Mouse (Mus musculus) limb, embryonic 13.5 days (tissue): ENCODE data around the gene Sord. TPM values are rescaled to one million over a fixed set of nuclear protein-coding genes. Genes with fewer than 3 reads are reported as not detected.
A peak's percentile ranks its signal among the peaks of the same experiment; 100 is the strongest.

ENCODE experiments used
- ATAC-seq: fragments of 200-750 bp; cut with Nextera tagmentation; 2 replicates; pipeline ENCODE4 v1.8.0; 2017; ENCODE audit warnings: low read depth, moderate number of reproducible peaks, moderate TSS enrichment; ENCODE audit not compliant: low FRiP score
- H3K27ac ChIP-seq: fragments of 300-500 bp; sonication (generic); 2 replicates; pipeline ENCODE4 v1.5.1; 2015; ENCODE audit warnings: inconsistent platforms, mild to moderate bottlenecking, moderate library complexity
- H3K27me3 ChIP-seq: fragments of 300-500 bp; sonication (generic); 2 replicates; pipeline ENCODE4 v1.6.1; 2015; ENCODE audit warnings: mild to moderate bottlenecking, inconsistent platforms
- H3K36me3 ChIP-seq: fragments of 300-500 bp; sonication (generic); 2 replicates; pipeline ENCODE4 v1.6.1; 2015; ENCODE audit warnings: inconsistent platforms, mild to moderate bottlenecking, moderate library complexity
- H3K4me1 ChIP-seq: fragments of 300-500 bp; sonication (generic); 2 replicates; pipeline ENCODE4 v1.6.1; 2015; ENCODE audit warnings: inconsistent platforms
- H3K4me2 ChIP-seq: fragments of 300-500 bp; sonication (generic); replicated peaks from 2 replicates; pipeline ENCODE4 v1.6.1; 2015; ENCODE audit warnings: inconsistent platforms, mild to moderate bottlenecking, moderate library complexity
- H3K4me3 ChIP-seq: fragments of 300-500 bp; sonication (generic); 2 replicates; pipeline ENCODE4 v1.5.1; 2015; ENCODE audit warnings: moderate library complexity, mild to moderate bottlenecking, inconsistent platforms
- H3K9ac ChIP-seq: fragments of 300-500 bp; sonication (generic); 2 replicates; pipeline ENCODE4 v1.6.1; 2015; ENCODE audit warnings: mild to moderate bottlenecking, inconsistent platforms
- H3K9me3 ChIP-seq: fragments of 300-500 bp; sonication (generic); 2 replicates; pipeline ENCODE4 v1.6.1; 2016; ENCODE audit warnings: inconsistent platforms
- WGBS: fragments of 180-500 bp; shearing (Covaris S2); methylation state at CpG from one replicate; pipeline ENCODE4 v1.1.7; 2015; 5-methylcytosine and 5-hydroxymethylcytosine counted together
- polyA plus RNA-seq: library from polyadenylated mRNA; unstranded; fragments of >200 nt; fragmentation: Nextera tagmentation; extraction: Ambion mirVana; gene quantifications from 2 replicates; pipeline ENCODE4 v1.2.1, GENCODE M21; 2015

Gene Sord
- polyA plus RNA-seq, 1 experiment from 2014 or later = 22.9 TPM

- H3K27me3 ChIP-seq = no peaks in the 10 kb centered on the region
- no peak overlapping the region for H3K4me3 ChIP-seq
- no peaks in the 10 kb centered on the region for H3K36me3 ChIP-seq
- no peak overlapping the region for H3K9ac ChIP-seq
- H3K9me3 ChIP-seq = no peaks in the 10 kb centered on the region
- no peak overlapping the region for H3K27ac ChIP-seq
- H3K4me1 ChIP-seq = no peaks in the 10 kb centered on the region
- no peak overlapping the region for H3K4me2 ChIP-seq
- 9% methylated on average over 3 of the region's 3 CpGs for WGBS
- ATAC-seq = peak; percentile 35; the same call in 1 of the 2 replicates
These were observed 9.2 kb downstream of the Sord start for GRCm38 (mm10) chr2:122243671-122244131.

DNA sequence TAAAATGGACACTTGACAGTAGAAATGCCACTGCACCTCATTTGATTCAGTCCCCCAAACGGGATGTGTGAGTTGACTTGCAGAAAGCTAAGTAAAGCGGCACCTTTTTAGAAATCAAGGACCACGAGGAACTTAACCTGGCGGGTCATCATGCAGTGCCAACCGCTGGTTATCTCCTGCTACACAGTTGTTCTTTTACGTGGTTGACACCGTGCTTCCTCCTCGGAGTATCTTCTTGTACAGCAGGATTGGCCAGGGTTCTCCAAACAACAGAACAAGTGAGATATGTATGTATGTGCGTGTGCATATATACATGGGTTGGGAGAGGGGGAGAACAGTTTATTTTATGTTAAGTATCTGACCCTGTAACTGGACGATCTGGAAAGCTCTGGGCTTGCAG is 13.2 kb downstream of the Sord start:
- Histone ChIP-seq H3K27ac (no peak overlapping the region), H3K4me1 (no peaks in the 10 kb centered on the region), H3K9ac (no peak overlapping the region), H3K36me3 (no peaks in the 10 kb centered on the region), H3K4me3 (no peak overlapping the region), H3K9me3 (no peaks in the 10 kb centered on the region), H3K27me3 (no peaks in the 10 kb centered on the region), H3K4me2 (no peak overlapping the region)
- ATAC-seq = no peak
- 88% methylated on average over 10 of the region's 10 CpGs for WGBS

DNA sequence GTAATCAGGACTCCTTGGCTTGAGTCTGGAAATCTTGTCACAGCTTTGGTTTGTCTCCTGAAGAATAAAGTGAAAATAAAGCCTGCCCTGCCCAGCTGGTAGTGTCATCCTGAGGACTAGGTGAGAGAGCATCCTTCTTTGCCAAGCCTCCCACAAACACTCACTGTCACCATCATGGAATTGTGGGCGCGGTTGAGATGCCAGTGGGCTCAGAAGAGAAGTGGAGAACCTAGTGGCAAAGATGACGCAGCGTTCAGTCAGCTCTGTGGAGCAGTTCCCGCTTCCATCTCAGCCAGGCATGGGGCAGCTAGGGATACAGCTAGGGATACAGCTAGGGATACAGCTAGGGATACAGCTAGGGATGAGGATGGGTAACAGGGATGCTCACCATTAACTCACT is 21.4 kb downstream of the Sord start:
- no peak for ATAC-seq
- Histone ChIP-seq H3K4me1 (no peaks in the 10 kb centered on the region), H3K36me3 (0 out of 2 replicates have a peak, but pooled peaks cover 3% of the 10 kb centered on the region), H3K4me3 (no peak overlapping the region), H3K27me3 (no peaks in the 10 kb centered on the region), H3K9ac (no peak overlapping the region), H3K9me3 (no peaks in the 10 kb centered on the region), H3K27ac (no peak overlapping the region), H3K4me2 (no peak overlapping the region)
- WGBS = 94% methylated on average over 5 of the region's 5 CpGs

- 86% methylated on average over 5 of the region's 5 CpGs for WGBS
- 0 out of 2 replicates have a peak, but pooled peaks cover 3% of the 10 kb centered on the region for H3K36me3 ChIP-seq
- H3K27me3 ChIP-seq = no peaks in the 10 kb centered on the region
- H3K4me3 ChIP-seq = no peak overlapping the region
- H3K4me1 ChIP-seq = peaks cover 9% of the 10 kb centered on the region
- ATAC-seq = no peak
- H3K9ac ChIP-seq = no peak overlapping the region
- H3K27ac ChIP-seq = no peak overlapping the region
- H3K4me2 ChIP-seq = no peak overlapping the region
- no peaks in the 10 kb centered on the region for H3K9me3 ChIP-seq
These were observed 26.2 kb downstream of the Sord start for GRCm38 (mm10) chr2:122260729-122261128.

DNA sequence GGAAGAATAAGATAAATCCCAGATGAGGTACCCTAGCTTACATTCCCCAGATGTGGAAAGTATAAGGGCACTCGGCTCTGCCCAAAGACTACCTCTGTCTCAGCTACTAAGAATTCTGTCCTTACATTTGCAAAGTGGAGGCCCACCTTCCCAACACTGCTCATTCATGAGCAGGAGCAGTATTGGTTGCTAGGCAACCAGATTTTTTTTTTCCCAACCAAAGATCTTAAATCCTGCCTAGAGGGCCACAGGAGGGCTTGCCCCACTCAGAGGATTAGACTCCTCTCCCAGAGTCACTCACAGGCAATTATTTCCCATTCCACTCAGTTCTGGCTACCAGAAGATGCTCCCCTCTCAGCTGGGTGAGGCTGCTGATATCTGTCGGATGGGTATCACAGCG is 30.1 kb downstream of the Sord start:
- Histone ChIP-seq H3K9ac (no peak overlapping the region), H3K4me3 (no peak overlapping the region), H3K27ac (no peak overlapping the region), H3K36me3 (no peaks in the 10 kb centered on the region), H3K4me1 (peaks cover 9% of the 10 kb centered on the region), H3K27me3 (no peaks in the 10 kb centered on the region), H3K9me3 (no peaks in the 10 kb centered on the region), H3K4me2 (no peak overlapping the region)
- peak; percentile 57; the same call in 1 of the 2 replicates for ATAC-seq
- 72% methylated on average over 3 of the region's 3 CpGs for WGBS

DNA sequence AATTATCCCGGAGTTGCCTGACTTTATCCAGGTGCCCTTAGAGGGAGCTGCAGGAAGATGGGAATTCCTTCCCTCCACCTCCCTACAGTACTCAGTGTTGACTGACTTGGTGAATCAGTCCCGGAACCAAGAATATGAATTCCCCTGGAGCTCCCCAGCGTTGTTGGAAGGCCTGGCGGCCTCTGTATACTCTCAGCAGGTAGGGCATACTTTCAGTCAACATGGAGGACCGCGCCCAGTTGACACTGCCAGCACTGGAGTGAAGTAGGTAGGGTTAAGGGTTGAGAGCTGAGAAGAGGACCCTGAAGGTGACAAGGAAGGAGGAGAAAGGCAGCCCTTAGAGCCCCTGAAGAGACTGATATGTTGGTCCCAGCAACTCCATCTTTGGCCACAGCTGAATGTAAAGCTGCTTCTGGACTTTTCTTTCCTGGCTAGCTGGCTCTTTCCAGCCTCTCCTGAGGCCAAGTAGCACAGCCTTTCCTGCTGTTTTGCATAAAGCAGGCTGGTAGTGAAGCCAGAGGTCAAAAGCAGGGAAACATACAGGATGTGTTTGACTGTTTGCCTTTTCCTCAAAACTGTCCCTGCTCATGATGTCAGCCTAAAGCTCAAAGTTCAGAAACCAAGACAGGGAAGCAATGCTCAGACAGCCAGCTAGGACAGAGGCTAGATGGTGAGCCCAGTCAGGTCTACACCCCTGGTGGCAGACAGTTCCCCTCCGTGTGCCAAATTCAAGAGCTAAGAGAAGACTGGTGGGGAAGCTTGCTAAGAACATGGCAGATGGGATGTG is 32.1 kb downstream of the Sord start:
- Histone ChIP-seq H3K27ac (no peak overlapping the region), H3K4me3 (no peak overlapping the region), H3K9ac (no peak overlapping the region), H3K9me3 (no peaks in the 10 kb centered on the region), H3K27me3 (no peaks in the 10 kb centered on the region), H3K4me1 (peaks cover 9% of the 10 kb centered on the region), H3K36me3 (no peaks in the 10 kb centered on the region), H3K4me2 (no peak overlapping the region)
- 88% methylated on average over 7 of the region's 7 CpGs for WGBS
- no peak for ATAC-seq

- H3K4me3 ChIP-seq = no peak overlapping the region
- no peak overlapping the region for H3K4me2 ChIP-seq
- no peak overlapping the region for H3K9ac ChIP-seq
- H3K9me3 ChIP-seq = peaks cover 4% of the 10 kb centered on the region; the same call in 1 of the 2 replicates
- H3K4me1 ChIP-seq = no peaks in the 10 kb centered on the region
- no peak overlapping the region for H3K27ac ChIP-seq
- ATAC-seq = no peak
- H3K27me3 ChIP-seq = no peaks in the 10 kb centered on the region
- 86% methylated on average over 3 of the region's 3 CpGs for WGBS
- H3K36me3 ChIP-seq = no peaks in the 10 kb centered on the region
These were observed 44.2 kb downstream of the Sord start for GRCm38 (mm10) chr2:122278769-122279168.

DNA sequence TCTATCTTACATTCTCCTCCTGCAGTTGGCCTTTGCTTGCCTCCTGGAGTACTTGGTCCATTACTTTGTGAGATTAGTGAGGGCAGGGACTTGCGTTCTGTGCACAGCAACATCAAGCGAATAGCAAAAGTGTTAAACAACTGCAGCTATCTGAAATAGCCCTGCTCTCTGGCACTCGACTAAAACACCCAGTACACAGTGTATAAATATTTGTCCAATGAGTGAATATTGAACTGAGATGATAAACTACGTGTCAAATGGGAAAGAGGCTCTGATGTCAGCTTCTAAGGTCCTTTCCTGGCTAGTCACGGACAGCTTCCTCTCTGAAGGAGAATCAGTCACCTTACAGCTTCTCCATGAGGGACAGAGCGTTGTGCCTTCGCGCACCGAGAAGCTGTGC is 49.5 kb downstream of the Sord start:
- H3K9me3 ChIP-seq = peaks cover 4% of the 10 kb centered on the region; the same call in 1 of the 2 replicates

GRCm38 (mm10) chr2:122286137-122286536 is 51.6 kb downstream of the Sord start:
- Histone ChIP-seq H3K27ac (no peak overlapping the region), H3K4me2 (no peak overlapping the region), H3K4me3 (no peak overlapping the region), H3K36me3 (no peaks in the 10 kb centered on the region), H3K9me3 (peaks cover 4% of the 10 kb centered on the region; the same call in 1 of the 2 replicates), H3K9ac (no peak overlapping the region; the same call in 1 of the 2 replicates), H3K4me1 (no peaks in the 10 kb centered on the region), H3K27me3 (0 out of 2 replicates have a peak, but pooled peaks cover 6% of the 10 kb centered on the region)
- WGBS = 68% methylated on average over 7 of the region's 7 CpGs
- no peak for ATAC-seq

More for the DNA sequence above, 49.5 kb downstream of the Sord start:
- no peak overlapping the region for H3K9ac ChIP-seq
- no peak overlapping the region for H3K4me3 ChIP-seq
- no peak overlapping the region for H3K4me2 ChIP-seq
- 0 out of 2 replicates have a peak, but pooled peaks cover 3% of the 10 kb centered on the region for H3K27me3 ChIP-seq
- no peak overlapping the region for H3K27ac ChIP-seq
- no peaks in the 10 kb centered on the region for H3K4me1 ChIP-seq
- ATAC-seq = no peak
- no peaks in the 10 kb centered on the region for H3K36me3 ChIP-seq
- WGBS = 83% methylated on average over 9 of the region's 9 CpGs

DNA sequence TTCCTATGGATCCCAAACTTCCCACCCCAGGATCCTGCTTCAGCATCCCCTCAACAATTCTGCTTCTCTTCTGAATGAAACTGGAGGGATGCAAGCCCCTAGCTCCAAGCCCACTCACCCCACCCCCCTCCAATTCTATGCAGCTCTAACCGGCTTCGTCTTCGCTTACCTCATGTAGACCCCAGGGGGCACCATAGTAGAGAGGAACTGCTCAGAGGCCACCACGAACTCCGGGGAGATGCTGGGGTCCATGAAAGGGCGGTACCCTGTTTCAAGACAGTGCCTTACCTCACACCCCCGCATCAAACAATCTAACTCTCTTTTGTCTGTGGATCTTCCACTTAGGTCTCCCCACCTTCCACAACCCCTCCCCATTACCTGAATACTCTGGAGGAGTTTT is 60.4 kb downstream of the Sord start:
- Histone ChIP-seq H3K4me1 (peaks cover 26% of the 10 kb centered on the region), H3K4me3 (no peak overlapping the region), H3K27ac (no peak overlapping the region), H3K9me3 (no peaks in the 10 kb centered on the region), H3K9ac (no peak overlapping the region), H3K4me2 (no peak overlapping the region), H3K36me3 (no peaks in the 10 kb centered on the region), H3K27me3 (peaks cover 85% of the 10 kb centered on the region)
- ATAC-seq = no peak
- 4% methylated on average over 7 of the region's 7 CpGs for WGBS

GRCm38 (mm10) chr2:122297271-122298095 is 62.9 kb downstream of the Sord start:
- WGBS = 1% methylated on average over 35 of the region's 35 CpGs

GRCm38 (mm10) chr2:122298096-122298499 is 63.5 kb downstream of the Sord start, which contains the start of gene Duox2:
Gene Duox2 (minus strand): TSS chr2:122298449.
- Histone ChIP-seq H3K27me3 (peaks cover 99% of the 10 kb centered on the region), H3K36me3 (no peaks in the 10 kb centered on the region), H3K27ac (no peak within 1 kb of the TSS), H3K4me2 (peak within 1 kb of the TSS; percentile 59), H3K4me3 (peak within 1 kb of the TSS; percentile 35), H3K9me3 (no peaks in the 10 kb centered on the region), H3K4me1 (peaks cover 40% of the 10 kb centered on the region), H3K9ac (peak within 1 kb of the TSS; percentile 13; the same call in 1 of the 2 replicates)
- WGBS = 5% methylated on average over 13 of the region's 13 CpGs
- ATAC-seq = no peak

More at GRCm38 (mm10) chr2:122297271-122298095, 62.9 kb downstream of the Sord start:
- no peak overlapping the region for H3K9ac ChIP-seq
- peaks cover 40% of the 10 kb centered on the region for H3K4me1 ChIP-seq
- no peaks in the 10 kb centered on the region for H3K9me3 ChIP-seq
- no peak for ATAC-seq
- peak overlapping the region; percentile 23 for H3K4me3 ChIP-seq
- H3K36me3 ChIP-seq = no peaks in the 10 kb centered on the region
- peak overlapping the region; percentile 43 for H3K4me2 ChIP-seq
- H3K27ac ChIP-seq = no peak overlapping the region
- peaks cover 99% of the 10 kb centered on the region for H3K27me3 ChIP-seq
